Mouse (Mus musculus) MEL (cell line): ENCODE data around the gene Plekhg1. TPM values are rescaled to one million over a fixed set of nuclear protein-coding genes. Genes with fewer than 3 reads are reported as not detected.

Experiments
- DNase-seq: peaks from one replicate; pipeline ENCODE4 v3.0.0; 2011; ENCODE audit warnings: low read depth, low spot score
- H3K27ac ChIP-seq: 2 replicates; pipeline ENCODE4 v1.5.1; 2012; ENCODE audit warnings: low read depth, mild to moderate bottlenecking, control low read depth, low read length, moderate library complexity; ENCODE audit not compliant: control insufficient read depth
- H3K27me3 ChIP-seq, 2 experiments: fragments of 150-350 bp in 1 of 2; sonication (generic) in 1 of 2; 2 replicates each; pipeline ENCODE4 v1.6.1; 2012; ENCODE audit warnings: low read length in 2 of 2, mild to moderate bottlenecking in 2 of 2, improper control_type of control experiment in 1 of 2, moderate library complexity in 1 of 2; ENCODE audit not compliant: insufficient read depth in 2 of 2, control insufficient read depth in 1 of 2
- H3K36me3 ChIP-seq, 2 experiments: 2 replicates each; pipeline ENCODE4 v1.6.1; 2012 to 2014; ENCODE audit warnings: low read length in 2 of 2, improper control_type of control experiment in 1 of 2, inconsistent platforms in 1 of 2, mild to moderate bottlenecking in 1 of 2; ENCODE audit not compliant: insufficient read depth in 2 of 2, control insufficient read depth in 1 of 2
- H3K4me1 ChIP-seq, 2 experiments: fragments of 150-350 bp in 1 of 2; sonication (generic) in 1 of 2; 2 replicates each; pipeline ENCODE4 v1.6.1; 2012; ENCODE audit warnings: low read length in 2 of 2, improper control_type of control experiment in 1 of 2, mild to moderate bottlenecking in 1 of 2; ENCODE audit not compliant: insufficient read depth in 2 of 2, control insufficient read depth in 1 of 2
- H3K4me3 ChIP-seq, 2 experiments: fragments of 150-350 bp in 1 of 2; sonication (generic) in 1 of 2; 2 replicates each; pipeline ENCODE4 v1.5.1; 2012; ENCODE audit warnings: low read depth in 2 of 2, low read length in 2 of 2, mild to moderate bottlenecking in 2 of 2, moderate library complexity in 2 of 2, control low read depth in 1 of 2, improper control_type of control experiment in 1 of 2; ENCODE audit not compliant: control insufficient read depth in 1 of 2, insufficient read depth in 1 of 2
- H3K79me2 ChIP-seq: 2 replicates; pipeline ENCODE4 v1.6.1; 2012; ENCODE audit warnings: mild to moderate bottlenecking, low read length, moderate library complexity; ENCODE audit not compliant: control insufficient read depth, poor library complexity, insufficient read depth
- H3K9ac ChIP-seq: 2 replicates; pipeline ENCODE4 v1.6.1; 2012; ENCODE audit warnings: low read depth, mild to moderate bottlenecking, control low read depth, low read length, moderate library complexity; ENCODE audit not compliant: control insufficient read depth, poor library complexity, severe bottlenecking
- H3K9me3 ChIP-seq: fragments of 150-350 bp; sonication (generic); replicated peaks from 2 replicates; pipeline ENCODE4 v1.6.1; 2012; ENCODE audit warnings: mild to moderate bottlenecking, low read length, improper control_type of control experiment, moderate library complexity; ENCODE audit not compliant: insufficient read depth
- BHLHE40 ChIP-seq: IDR thresholded peaks from 2 replicates; pipeline ENCODE4 v1.6.1; 2012; ENCODE audit warnings: low read depth, mild to moderate bottlenecking, inconsistent platforms, low read length, improper control_type of control experiment, borderline replicate concordance
- CHD1 ChIP-seq: IDR thresholded peaks from 2 replicates; pipeline ENCODE4 v1.6.1; 2012; ENCODE audit warnings: low read depth, mild to moderate bottlenecking, inconsistent platforms, low read length, improper control_type of control experiment
- CTCF ChIP-seq, 3 experiments: IDR thresholded peaks in 2 of 3; conservative IDR thresholded peaks in 1 of 3; 2 replicates each; pipeline ENCODE4 v1.5.1; 2011 to 2012; ENCODE audit warnings: low read length in 3 of 3, low read depth in 2 of 3, mild to moderate bottlenecking in 2 of 3, improper control_type of control experiment in 1 of 3, inconsistent platforms in 1 of 3, mixed read lengths in 1 of 3, moderate library complexity in 1 of 3; ENCODE audit not compliant: control insufficient read depth in 1 of 3, insufficient read depth in 1 of 3, poor library complexity in 1 of 3, severe bottlenecking in 1 of 3
- E2F4 ChIP-seq: IDR thresholded peaks from 2 replicates; pipeline ENCODE4 v1.6.1; 2011; ENCODE audit warnings: low read depth, low read length, improper control_type of control experiment, borderline replicate concordance
- EP300 ChIP-seq, 2 experiments: IDR thresholded peaks; 2 replicates each; pipeline ENCODE4 v1.6.1; 2011; ENCODE audit warnings: improper control_type of control experiment in 2 of 2, low read length in 2 of 2, low read depth in 1 of 2, mild to moderate bottlenecking in 1 of 2
- ETS1 ChIP-seq: IDR thresholded peaks from 2 replicates; pipeline ENCODE4 v1.6.1; 2012; ENCODE audit warnings: low read depth, mild to moderate bottlenecking, inconsistent platforms, low read length, improper control_type of control experiment, moderate library complexity
- GABPA ChIP-seq: IDR thresholded peaks from 2 replicates; pipeline ENCODE4 v1.6.1; 2012; ENCODE audit warnings: low read depth, mild to moderate bottlenecking, inconsistent platforms, low read length, improper control_type of control experiment, moderate library complexity
- GATA1 ChIP-seq: IDR thresholded peaks from 2 replicates; pipeline ENCODE4 v1.6.1; 2011; ENCODE audit warnings: low read depth, low read length, improper control_type of control experiment
- HCFC1 ChIP-seq: IDR thresholded peaks from 2 replicates; pipeline ENCODE4 v1.6.1; 2012; ENCODE audit warnings: low read depth, mild to moderate bottlenecking, inconsistent platforms, low read length, improper control_type of control experiment, moderate library complexity
- MAX ChIP-seq: IDR thresholded peaks from 2 replicates; pipeline ENCODE4 v1.6.1; 2011; ENCODE audit warnings: low read length, improper control_type of control experiment
- MAZ ChIP-seq: IDR thresholded peaks from 2 replicates; pipeline ENCODE4 v1.6.1; 2012; ENCODE audit warnings: low read depth, mild to moderate bottlenecking, inconsistent platforms, low read length, improper control_type of control experiment
- MEF2A ChIP-seq: IDR thresholded peaks from 2 replicates; pipeline ENCODE4 v1.6.1; 2014; ENCODE audit warnings: low read depth, mild to moderate bottlenecking, inconsistent platforms, low read length, improper control_type of control experiment; ENCODE audit not compliant: poor library complexity, insufficient replicate concordance, severe bottlenecking; ENCODE audit errors: extremely low read depth
- MYC ChIP-seq: IDR thresholded peaks from 2 replicates; pipeline ENCODE4 v1.6.1; 2011; ENCODE audit warnings: low read depth, mild to moderate bottlenecking, low read length, improper control_type of control experiment, moderate library complexity
- POLR2A ChIP-seq, 2 experiments: IDR thresholded peaks; 2 replicates each; pipeline ENCODE4 v1.6.1; 2011 to 2012; ENCODE audit warnings: low read length in 2 of 2, mild to moderate bottlenecking in 2 of 2, control low read depth in 1 of 2, improper control_type of control experiment in 1 of 2, low read depth in 1 of 2, moderate library complexity in 1 of 2; ENCODE audit not compliant: control insufficient read depth in 1 of 2, insufficient read depth in 1 of 2, poor library complexity in 1 of 2
- SMC3 ChIP-seq: IDR thresholded peaks from 2 replicates; pipeline ENCODE4 v1.6.1; 2011; ENCODE audit warnings: low read depth, low read length, improper control_type of control experiment
- TBP ChIP-seq: IDR thresholded peaks from 2 replicates; pipeline ENCODE4 v1.8.0; 2011; ENCODE audit warnings: low read depth, low read length, improper control_type of control experiment
- USF1 ChIP-seq: IDR thresholded peaks from 2 replicates; pipeline ENCODE4 v1.6.1; 2014; ENCODE audit warnings: low read depth, mild to moderate bottlenecking, inconsistent platforms, low read length, improper control_type of control experiment, moderate library complexity
- USF2 ChIP-seq, 2 experiments: IDR thresholded peaks; 2 replicates each; pipeline ENCODE4 v1.6.1; 2011 to 2012; ENCODE audit warnings: improper control_type of control experiment in 2 of 2, low read length in 2 of 2, borderline replicate concordance in 1 of 2, inconsistent platforms in 1 of 2, low read depth in 1 of 2, mild to moderate bottlenecking in 1 of 2; ENCODE audit not compliant: insufficient read depth in 1 of 2
- ZKSCAN1 ChIP-seq: IDR thresholded peaks from 2 replicates; pipeline ENCODE4 v1.6.1; 2012; ENCODE audit warnings: low read depth, mild to moderate bottlenecking, inconsistent platforms, low read length, improper control_type of control experiment, moderate library complexity
- ZMIZ1 ChIP-seq: IDR thresholded peaks from 2 replicates; pipeline ENCODE4 v1.6.1; 2012; ENCODE audit warnings: low read depth, mild to moderate bottlenecking, inconsistent platforms, low read length, improper control_type of control experiment, moderate library complexity
- polyA plus RNA-seq, 2 experiments: library from polyadenylated mRNA; stranded (reverse) in 1 of 2; unstranded in 1 of 2; fragments of >175 nt in 1 of 2; fragments of >200 nt in 1 of 2; gene quantifications; 2 replicates each; pipeline versions ENCODE4 v1.2.1 to v1.2.4; 2012; ENCODE audit warnings: low replicate concordance in 2 of 2, low read depth in 1 of 2; ENCODE audit not compliant: insufficient read length in 2 of 2, insufficient read depth in 1 of 2, missing spikeins in 1 of 2
- total RNA-seq: library from RNA; depleted of rRNA; stranded (reverse); fragments of 300-350 nt; gene quantifications from 2 replicates; pipeline ENCODE4 v1.2.3, GENCODE M21; 2012

The Plekhg1 gene
- total and polyA plus RNA-seq, 3 experiments: 0.01 TPM; not detected in 2

GRCm38 (mm10) chr10:3810476-3811273 lies 70.5 kb downstream of the Plekhg1 start:
- Histone ChIP-seq H3K4me1 (no peaks in the 10 kb centered on the region), H3K27ac (no peak overlapping the region), H3K9ac (no peak overlapping the region), H3K4me3 (no peak overlapping the region), H3K9me3 (no peaks in the 10 kb centered on the region), H3K27me3 (no peaks in the 10 kb centered on the region), H3K79me2 (no peaks in the 10 kb centered on the region), H3K36me3 (no peaks in the 10 kb centered on the region)
- TF ChIP-seq SMC3: no peak
- no peak for TF ChIP-seq GATA1
- no peak for TF ChIP-seq MAZ
- no peak for TF ChIP-seq EP300 (IDR thresholded peaks at IDR 0.05; ENCODE audit: low read depth in 1 of 2, low read length in 2 of 2)
- no peak for TF ChIP-seq MAX
- no peak for TF ChIP-seq CHD1
- no peak for TF ChIP-seq USF2 (IDR thresholded peaks at IDR 0.05; ENCODE audit: borderline replicate concordance in 1 of 2, insufficient read depth in 1 of 2, low read depth in 1 of 2, low read length in 2 of 2)
- no peak for TF ChIP-seq MYC
- no peak for TF ChIP-seq GABPA
- TF ChIP-seq ETS1: no peak
- no peak for TF ChIP-seq ZKSCAN1
- no peak for TF ChIP-seq POLR2A (IDR thresholded peaks at IDR 0.05; ENCODE audit: control insufficient read depth in 1 of 2, insufficient read depth in 1 of 2, low read depth in 1 of 2, low read length in 2 of 2, poor library complexity in 1 of 2)
- no peak for TF ChIP-seq MEF2A
- TF ChIP-seq BHLHE40: no peak
- TF ChIP-seq HCFC1: no peak
- no peak for TF ChIP-seq TBP
- no peak for TF ChIP-seq CTCF (IDR thresholded peaks at IDR 0.05 in 2 of 3, conservative IDR thresholded peaks at IDR 0.05 in 1 of 3; ENCODE audit: control insufficient read depth in 1 of 3, insufficient read depth in 1 of 3, low read depth in 2 of 3, low read length in 3 of 3, poor library complexity in 1 of 3, severe bottlenecking in 1 of 3)
- no peak for TF ChIP-seq ZMIZ1
- no peak for TF ChIP-seq E2F4
- TF ChIP-seq USF1: no peak
- no peak for DNase-seq
